Mouse (Mus musculus) spleen, adult 2 months (tissue): ENCODE measurements around the gene Unc93b1.

Experiments
- CTCF ChIP-seq: fragments of 200-500 bp; IDR thresholded peaks from 2 replicates; pipeline ENCODE4 v1.5.1; 2011; ENCODE audit warnings: mild to moderate bottlenecking, inconsistent platforms; ENCODE audit not compliant: insufficient read depth, insufficient read length, insufficient replicate concordance; ENCODE audit errors: extremely low read depth
- POLR2A ChIP-seq: fragments of 200-500 bp; IDR thresholded peaks from 2 replicates; pipeline ENCODE4 v1.6.1; 2011; ENCODE audit warnings: low read depth, low read length, inconsistent platforms

DNA sequence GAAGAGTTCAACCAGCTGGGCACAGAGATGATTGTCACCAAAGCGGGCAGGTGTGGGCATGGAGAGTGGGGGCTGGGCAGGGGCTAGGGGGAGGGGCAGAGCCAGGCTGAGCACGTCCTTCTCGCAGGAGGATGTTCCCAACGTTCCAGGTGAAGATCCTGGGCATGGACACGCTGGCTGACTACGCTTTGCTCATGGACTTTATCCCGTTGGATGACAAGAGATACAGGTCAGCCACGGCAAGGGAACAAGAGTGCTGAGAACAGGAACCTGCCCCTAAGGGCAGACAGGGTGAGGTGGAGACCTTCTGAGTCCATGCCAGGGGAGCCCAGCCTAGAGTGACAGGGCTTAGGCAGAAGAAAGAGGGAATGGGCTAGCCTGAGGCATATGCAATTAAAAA is 61.8 kb downstream of the Unc93b1 start:
- TF ChIP-seq CTCF (no peak), POLR2A (no peak)
